10 mouse cellular contexts compared by ENCODE assay signal in genomic region chr6:126772326-126772725, GRCm38 (mm10). TPM values are rescaled to one million over a fixed set of nuclear protein-coding genes. Genes with fewer than 3 reads are reported as not detected.
DNase-seq lines count a peak whose midpoint lies in the region; ATAC-seq and TF ChIP-seq lines count a peak whose summit lies in the region.
"Had no signal": no experiment of that assay in that cellular context is flagged by ENCODE, and none has a peak within 500 bp of the region (broad histone marks: within the 10 kb centered on the region; RNA-seq: fewer than 3 reads in every experiment).

No protein-coding gene starts in this region.

- H3K27ac ChIP-seq in kidney, embryonic 14.5 days (ENCODE audit: low read depth, low read length): no peak overlapping the region
- H3K27ac ChIP-seq in intestine, postnatal 0 days (ENCODE audit: low read depth, low read length): no peak overlapping the region
- H3K27ac ChIP-seq: stomach, embryonic 15.5 days had no signal

- no peak for TF ChIP-seq CTCF in intestine, postnatal 0 days (IDR thresholded peaks at IDR 0.05; ENCODE audit: low read depth)

- no peaks in the 10 kb centered on the region for H3K4me1 ChIP-seq in kidney, embryonic 14.5 days (ENCODE audit: control insufficient read depth, insufficient read depth, low read length)
- H3K4me1 ChIP-seq in intestine, postnatal 0 days (replicated peaks; ENCODE audit: control insufficient read depth, insufficient read depth, low read length): no peaks in the 10 kb centered on the region

- no peaks in the 10 kb centered on the region for H3K36me3 ChIP-seq in kidney, embryonic 14.5 days (ENCODE audit: control insufficient read depth, insufficient read depth, low read length)
- H3K36me3 ChIP-seq in intestine, postnatal 0 days (ENCODE audit: control insufficient read depth, insufficient read depth): no peaks in the 10 kb centered on the region
- H3K36me3 ChIP-seq: stomach, embryonic 15.5 days had no signal

- H3K4me2 ChIP-seq in kidney, embryonic 14.5 days (replicated peaks; ENCODE audit: low read depth, low read length): no peak overlapping the region
- H3K4me2 ChIP-seq in intestine, postnatal 0 days (replicated peaks; ENCODE audit: low read depth): no peak overlapping the region
- H3K4me2 ChIP-seq: midbrain, embryonic 11.5 days; stomach, embryonic 15.5 days had no signal

- ATAC-seq in kidney, embryonic 14.5 days (ENCODE audit: low FRiP score, low TSS enrichment): no peak
- no peak for ATAC-seq in intestine, postnatal 0 days

- intact Hi-C loops in left cerebral cortex, postnatal 25 days (cut with DNase I): no loop called here

- no peaks in the 10 kb centered on the region for H3K9me3 ChIP-seq in kidney, embryonic 14.5 days (ENCODE audit: control insufficient read depth, low read length)
- H3K9me3 ChIP-seq in intestine, postnatal 0 days (ENCODE audit: control insufficient read depth): no peaks in the 10 kb centered on the region
- H3K9me3 ChIP-seq: stomach, embryonic 15.5 days had no signal

- peak; percentile 15 for DNase-seq in adrenal gland, postnatal 10 days
- no peak for DNase-seq in adrenal gland, adult (ENCODE audit: inconsistent age in 2 of 2, low spot score in 1 of 2)
- peak; percentile 73 for DNase-seq in kidney, adult 18-20 months
- DNase-seq in cerebellum, postnatal 25 days: peak; percentile 41 to 68
- peak; percentile 35 to 62 for DNase-seq in left cerebral cortex, postnatal 25 days (ENCODE audit: low spot score in 2 of 2)
- no peak for DNase-seq in retina, postnatal 1 day

- no peak overlapping the region for H3K9ac ChIP-seq in kidney, embryonic 14.5 days (ENCODE audit: low read depth, low read length)
- H3K9ac ChIP-seq in intestine, postnatal 0 days (ENCODE audit: low read depth, low read length): no peak overlapping the region
- H3K9ac ChIP-seq: stomach, embryonic 15.5 days had no signal

- 62% methylated on average over 4 of the region's 4 CpGs for WGBS in kidney, embryonic 14.5 days
- 72% methylated on average over 4 of the region's 4 CpGs for WGBS in intestine, postnatal 0 days

- no peak overlapping the region for H3K4me3 ChIP-seq in kidney, embryonic 14.5 days (ENCODE audit: low read length)
- H3K4me3 ChIP-seq in intestine, postnatal 0 days (ENCODE audit: low read depth, low read length): no peak overlapping the region
- H3K4me3 ChIP-seq: stomach, embryonic 15.5 days had no signal

- no peaks in the 10 kb centered on the region for H3K27me3 ChIP-seq in kidney, embryonic 14.5 days (ENCODE audit: control insufficient read depth, insufficient read depth, low read length)
- no peaks in the 10 kb centered on the region for H3K27me3 ChIP-seq in intestine, postnatal 0 days (replicated peaks; ENCODE audit: control insufficient read depth, insufficient read depth, low read length)
- H3K27me3 ChIP-seq: stomach, embryonic 15.5 days had no signal

RNA-seq across cellular contexts. Expression of gene Kcna6, which starts 31.9 kb away (rescaled TPM):
- total RNA-seq in adrenal gland, postnatal 10 days (2021): 1 to 10 TPM; 3.3 to 5.7 TPM
- 1.3 and 2.5 TPM in 2 replicates for polyA plus RNA-seq in kidney, embryonic 14.5 days (2014; fragmentation: Nextera tagmentation; extraction: Ambion mirVana)
- total RNA-seq in left cerebral cortex, postnatal 25 days (2021): 10 to 100 TPM; 67.8 to 68.1 TPM
- polyA plus RNA-seq in intestine, postnatal 0 days (2015; fragmentation: Nextera tagmentation; extraction: Ambion mirVana): 1.1 TPM in 2 replicates

Comparison
In these comparisons a context has a peak if more than half of its experiments do, and no peak if none do; other contexts are left out.
1. DNase-seq: peak in adrenal gland, postnatal 10 days (single experiment), kidney, adult 18-20 months (single experiment), cerebellum, postnatal 25 days (2 of 2) and left cerebral cortex, postnatal 25 days (2 of 2); none in adrenal gland, adult (0 of 2) and retina, postnatal 1 day (single experiment).
2. RNA of gene Kcna6, which starts 31.9 kb away (total RNA-seq): 67.8 to 68.1 TPM in left cerebral cortex, postnatal 25 days; 3.3 to 5.7 TPM in adrenal gland, postnatal 10 days; every median in the first group is over 10 times any median in the second.